Mouse (Mus musculus): ENCODE measurements around the gene Spata7.

- TF ChIP-seq CTCF (IDR thresholded peaks at IDR 0.05), result no peak
- TF ChIP-seq EP300 (IDR thresholded peaks at IDR 0.05), result no peak
These were observed 40.3 kb downstream of the Spata7 start for GRCm38 (mm10) chr12:98668132-98668814.
